Mouse (Mus musculus) olfactory bulb, adult 2 months (tissue): ENCODE measurements around the gene Lrguk.

Source experiments
- CTCF ChIP-seq: fragments of 200-500 bp; IDR thresholded peaks from 2 replicates; pipeline ENCODE4 v1.5.1; 2012; ENCODE audit warnings: low read depth, mild to moderate bottlenecking, low read length, moderate library complexity; ENCODE audit not compliant: insufficient read depth
- POLR2A ChIP-seq: fragments of 200-500 bp; IDR thresholded peaks from 2 replicates; pipeline ENCODE4 v1.6.1; 2012; ENCODE audit warnings: mild to moderate bottlenecking, low read depth, low read length, moderate library complexity; ENCODE audit not compliant: insufficient read depth

DNA sequence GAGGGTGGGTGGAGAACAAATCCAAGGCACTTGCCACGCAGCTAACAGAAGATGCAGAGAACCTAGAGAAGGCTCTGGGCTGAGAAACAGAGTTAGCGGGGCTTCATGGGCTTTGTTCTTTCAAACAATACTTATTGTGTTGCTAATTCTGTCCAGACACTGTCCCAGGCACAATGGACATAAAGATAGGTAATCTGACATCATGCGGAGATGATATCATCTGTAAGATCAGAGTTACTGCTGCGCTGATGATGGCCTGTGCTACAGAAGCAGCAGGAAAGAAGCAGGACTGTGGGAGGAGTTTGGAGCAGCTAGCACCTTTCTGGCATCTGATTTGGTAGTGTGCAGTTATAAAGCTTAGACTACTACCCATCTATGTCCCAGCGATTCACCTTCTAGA, 42.1 kb upstream of the Lrguk start:
- no peak for TF ChIP-seq CTCF
- TF ChIP-seq POLR2A = no peak
